Mouse (Mus musculus): Measurements from ENCODE around the gene Galnt14.
A peak's percentile ranks its signal among the peaks of the same experiment; 100 is the strongest.

Gene Galnt14

GRCm38 (mm10) chr17:73710042-73710911 is at the start of gene Galnt14:
Galnt14 (minus strand) TSS chr17:73710453.
- DNase-seq: no peak

- DNase-seq: peak; percentile 83
Observed at GRCm38 (mm10) chr17:73743681-73744311, 33.5 kb upstream of the Galnt14 start.

- peak; percentile 41 for DNase-seq
Observed at GRCm38 (mm10) chr17:73723885-73724682, 13.8 kb upstream of the Galnt14 start.

- DNase-seq: no peak
Observed at GRCm38 (mm10) chr17:73719021-73719748, 8.9 kb upstream of the Galnt14 start.

GRCm38 (mm10) chr17:73716684-73717083 is 6.4 kb upstream of the Galnt14 start:
- DNase-seq: no peak

- DNase-seq: no peak
Observed at GRCm38 (mm10) chr17:73714440-73715221, 4.4 kb upstream of the Galnt14 start.

GRCm38 (mm10) chr17:73713347-73713746 is 3.1 kb upstream of the Galnt14 start:
- DNase-seq: no peak

- DNase-seq: no peak
Observed at GRCm38 (mm10) chr17:73711919-73712318, 1.7 kb upstream of the Galnt14 start.

- DNase-seq: no peak
Observed at GRCm38 (mm10) chr17:73709131-73710041, 867 bp downstream of the Galnt14 start.

- no peak for DNase-seq
Observed at GRCm38 (mm10) chr17:73708451-73708850, 1.8 kb downstream of the Galnt14 start.

GRCm38 (mm10) chr17:73703571-73703970 is 6.7 kb downstream of the Galnt14 start:
- DNase-seq: no peak

- peak; percentile 2 for DNase-seq
Observed at GRCm38 (mm10) chr17:73701016-73701415, 9.2 kb downstream of the Galnt14 start.

- DNase-seq: no peak
Observed at GRCm38 (mm10) chr17:73699881-73700280, 10.4 kb downstream of the Galnt14 start.

- DNase-seq: no peak
Observed at GRCm38 (mm10) chr17:73694206-73694952, 15.9 kb downstream of the Galnt14 start.

- DNase-seq: no peak
Observed at GRCm38 (mm10) chr17:73688261-73688660, 22.0 kb downstream of the Galnt14 start.

GRCm38 (mm10) chr17:73686292-73686691 is 24.0 kb downstream of the Galnt14 start:
- DNase-seq: no peak

GRCm38 (mm10) chr17:73684746-73685145 is 25.5 kb downstream of the Galnt14 start:
- DNase-seq: no peak

GRCm38 (mm10) chr17:73671921-73672320 is 38.3 kb downstream of the Galnt14 start:
- DNase-seq: no peak

- DNase-seq: no peak
Observed at GRCm38 (mm10) chr17:73670048-73670447, 40.2 kb downstream of the Galnt14 start.

- DNase-seq: no peak
Observed at GRCm38 (mm10) chr17:73668996-73669395, 41.3 kb downstream of the Galnt14 start.

Data from lung, postnatal 36 days (tissue).